Mouse (Mus musculus) ovary, postnatal 14 days (tissue): Measurements from ENCODE around the gene Slc39a3.
"Not testable (repeated sequence)": the region's sequence is repeated elsewhere in the genome, so short reads cannot be mapped to it uniquely, and the experiment has no call there.

Experiments
- DNase-seq: peaks from one replicate; pipeline ENCODE4 v3.0.0; 2022; ENCODE audit warnings: low spot score

Gene Slc39a3

GRCm38 (mm10) chr10:81045246-81045645, 8.0 kb upstream of the Slc39a3 start:
- DNase-seq, result not testable (repeated sequence)

- DNase-seq, result peak; percentile 62
Observed at GRCm38 (mm10) chr10:81041458-81042175, 4.4 kb upstream of the Slc39a3 start.

- no peak for DNase-seq
Observed at GRCm38 (mm10) chr10:81036251-81036650, 975 bp downstream of the Slc39a3 start.

GRCm38 (mm10) chr10:81033586-81033985, 3.6 kb downstream of the Slc39a3 start:
- no peak for DNase-seq

GRCm38 (mm10) chr10:81029031-81029430, 8.2 kb downstream of the Slc39a3 start:
- DNase-seq, result no peak

GRCm38 (mm10) chr10:81028219-81028618, 9.0 kb downstream of the Slc39a3 start:
- DNase-seq, result no peak

- DNase-seq, result no peak
Observed at GRCm38 (mm10) chr10:81027331-81027730, 9.9 kb downstream of the Slc39a3 start.

- DNase-seq, result no peak
Observed at GRCm38 (mm10) chr10:81026857-81027256, 10.4 kb downstream of the Slc39a3 start.

GRCm38 (mm10) chr10:81025639-81026275, 11.5 kb downstream of the Slc39a3 start, which contains the start of gene Diras1:
Diras1 (minus strand) TSS chr10:81025662.
- no peak for DNase-seq

GRCm38 (mm10) chr10:81025047-81025621, 12.1 kb downstream of the Slc39a3 start:
- no peak for DNase-seq

GRCm38 (mm10) chr10:81024346-81024937, 12.8 kb downstream of the Slc39a3 start:
- DNase-seq, result no peak

- no peak for DNase-seq
Observed at GRCm38 (mm10) chr10:81022744-81023143, 14.5 kb downstream of the Slc39a3 start.

- DNase-seq, result no peak
Observed at GRCm38 (mm10) chr10:81021547-81022110, 15.6 kb downstream of the Slc39a3 start.

- DNase-seq, result no peak
Observed at GRCm38 (mm10) chr10:81020207-81020606, 17.0 kb downstream of the Slc39a3 start.

GRCm38 (mm10) chr10:81019687-81020086, 17.5 kb downstream of the Slc39a3 start:
- DNase-seq, result no peak

- no peak for DNase-seq
Observed at GRCm38 (mm10) chr10:81018326-81018725, 18.9 kb downstream of the Slc39a3 start.

- peak; percentile 47 for DNase-seq
Observed at GRCm38 (mm10) chr10:81016645-81017044, 20.6 kb downstream of the Slc39a3 start.

- no peak for DNase-seq
Observed at GRCm38 (mm10) chr10:81015666-81016065, 21.6 kb downstream of the Slc39a3 start.

- peak; percentile 95 for DNase-seq
Observed at GRCm38 (mm10) chr10:81014393-81015384, 22.5 kb downstream of the Slc39a3 start, which contains the start of gene Gng7. Gng7 (minus strand) TSS chr10:81014945.

GRCm38 (mm10) chr10:81010851-81011250, 26.4 kb downstream of the Slc39a3 start:
- no peak for DNase-seq

- DNase-seq, result no peak
Observed at GRCm38 (mm10) chr10:81007240-81007639, 30.0 kb downstream of the Slc39a3 start.
